Mouse (Mus musculus) heart, adult 18-20 months (tissue): ENCODE data around the gene Nalcn. TPM values are rescaled to one million over a fixed set of nuclear protein-coding genes. Genes with fewer than 3 reads are reported as not detected.
"Not testable (repeated sequence)": the region's sequence is repeated elsewhere in the genome, so short reads cannot be mapped to it uniquely, and the experiment has no call there.

ENCODE experiments used
- DNase-seq, 2 experiments: peaks; one replicate each; pipeline ENCODE4 v3.0.0; 2021 to 2022; ENCODE audit warnings: mixed read lengths in 1 of 2
- long read RNA-seq, 2 experiments: library from polyadenylated mRNA; stranded (forward); transcript quantifications; one replicate each; pipeline ENCODE4 v2.0.0; 2021
- total RNA-seq, 2 experiments: library from RNA; stranded (reverse); gene quantifications; 2 replicates each; pipeline ENCODE4 v1.2.3; 2021

Nalcn gene
- total RNA-seq, result under 1 TPM; 0.67 to 0.75 TPM
- long read RNA-seq, experiment 1, partial matches to known transcripts, result 1 of 2 reads
- long read RNA-seq, experiment 1, other reads (novel, unspliced or antisense), result 1 of 2 reads
- long read RNA-seq, experiment 2, result 0 reads

GRCm38 (mm10) chr14:123626501-123627179, at the start of gene Nalcn:
Gene Nalcn (minus strand): TSS chr14:123627144.
- peak; percentile 8 to 22 for DNase-seq

GRCm38 (mm10) chr14:123671076-123671475, 44.1 kb upstream of the Nalcn start:
- not testable (repeated sequence) for DNase-seq

GRCm38 (mm10) chr14:123664451-123664850, 37.5 kb upstream of the Nalcn start:
- DNase-seq, result no peak

GRCm38 (mm10) chr14:123663206-123663605, 36.3 kb upstream of the Nalcn start:
- no peak for DNase-seq

DNA sequence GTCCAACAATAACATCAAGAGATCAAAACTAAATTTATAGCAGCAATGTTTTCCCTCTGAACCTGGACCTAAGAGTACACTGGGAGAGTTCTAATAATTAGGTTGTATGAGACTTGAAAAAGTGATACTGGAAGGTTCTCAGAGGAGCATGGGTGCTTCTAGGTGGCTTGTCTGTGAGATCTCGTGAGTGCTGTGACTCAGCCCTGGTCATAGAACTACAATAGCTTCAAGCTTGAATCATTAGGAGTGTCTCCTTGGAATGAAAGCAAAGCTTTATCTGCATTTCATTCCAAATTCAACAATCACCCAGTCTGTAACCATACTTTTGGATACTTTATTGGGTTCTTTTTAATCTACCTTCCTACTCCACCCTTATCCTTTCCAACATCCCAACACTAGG, 35.4 kb upstream of the Nalcn start:
- peak; percentile 13 to 30 for DNase-seq

DNA sequence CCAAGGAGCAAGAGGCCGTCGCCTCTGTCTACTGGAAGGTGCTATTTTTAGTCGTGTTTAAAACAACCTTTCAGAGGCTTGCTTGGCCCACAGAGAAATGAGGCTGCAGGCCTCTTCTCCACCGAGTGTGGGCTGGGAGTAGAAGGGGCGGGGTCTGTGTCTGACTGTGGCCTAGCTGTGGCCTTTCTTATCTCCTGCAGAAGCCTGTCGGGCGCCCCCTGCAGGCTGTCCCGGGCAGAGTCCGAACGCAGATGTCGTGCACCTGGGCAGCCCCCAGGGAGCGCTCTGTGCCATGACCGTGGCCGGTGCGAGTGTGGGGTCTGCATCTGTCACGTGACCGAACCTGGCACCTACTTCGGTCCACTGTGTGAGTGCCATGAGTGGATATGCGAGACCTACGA, 34.1 kb upstream of the Nalcn start:
- DNase-seq, result peak; percentile 35 to 55

DNA sequence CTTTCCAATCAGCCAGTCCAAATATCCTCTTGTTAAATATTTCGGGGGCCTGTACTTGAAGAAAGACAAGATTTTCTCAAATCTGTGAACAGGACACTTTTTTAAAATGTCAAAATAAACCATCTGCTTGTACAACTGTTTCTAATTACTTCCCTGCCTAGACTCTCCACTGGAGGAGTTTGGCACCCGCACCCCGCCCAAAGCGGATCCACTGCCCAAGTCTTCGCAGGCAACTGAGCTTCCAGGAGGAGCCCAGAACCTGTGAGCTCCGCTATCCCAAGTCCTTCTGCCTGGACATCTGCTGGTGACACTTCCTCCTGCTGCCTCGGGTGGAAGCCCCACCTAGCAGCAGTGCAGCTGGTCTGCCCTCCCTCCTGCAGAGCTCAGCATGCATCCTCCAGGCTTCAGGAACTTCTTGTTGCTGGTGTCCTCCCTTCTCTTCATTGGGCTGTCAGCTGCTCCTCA, 33.0 kb upstream of the Nalcn start, which contains the start of gene Itgbl1:
Gene Itgbl1, plus strand, starts transcription at position 51 of the 465 bp plus-strand sequence.
- DNase-seq, result peak; percentile 46 to 49

GRCm38 (mm10) chr14:123627180-123627562, 227 bp upstream of the Nalcn start:
- DNase-seq, result no peak

- DNase-seq, result no peak
Measured at GRCm38 (mm10) chr14:123622969-123623368, 4.0 kb downstream of the Nalcn start.

DNA sequence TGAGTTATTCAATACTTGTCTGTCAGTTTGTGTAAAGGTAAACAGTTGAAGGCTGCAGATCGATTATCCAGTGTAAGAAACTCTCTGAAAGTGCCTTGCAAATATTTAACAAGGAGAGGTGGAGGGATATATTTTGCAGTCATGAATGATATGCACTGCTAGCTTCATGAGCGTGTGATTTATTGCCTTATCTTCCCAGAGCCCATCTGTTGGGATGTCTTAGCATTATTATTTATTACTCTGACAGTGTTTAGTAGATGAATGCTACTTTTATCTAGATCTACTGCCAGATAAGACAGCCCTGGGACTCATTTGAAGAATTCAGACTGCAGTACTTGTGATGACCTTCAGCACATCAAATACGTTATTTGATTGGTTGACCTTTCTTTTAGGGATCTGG, 31.7 kb downstream of the Nalcn start:
- DNase-seq, result no peak

DNA sequence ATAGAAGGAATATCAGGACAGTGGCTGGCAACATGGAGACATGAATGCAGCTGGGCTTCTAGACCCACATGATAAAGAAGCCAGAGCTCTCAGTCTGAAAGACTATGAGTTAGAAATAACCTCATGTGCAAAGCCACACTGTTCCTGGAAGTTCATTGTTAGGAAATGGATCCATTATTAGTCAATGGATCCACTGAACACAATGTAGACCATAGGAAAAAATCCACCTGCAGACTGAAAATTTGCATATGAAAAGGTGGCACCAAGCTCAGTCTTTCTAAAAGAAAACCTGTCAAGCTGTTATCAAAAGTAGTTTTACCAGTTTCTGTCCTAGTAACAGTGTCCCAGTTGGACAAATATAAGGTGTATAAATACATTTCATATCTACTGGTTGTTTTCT, 39.5 kb downstream of the Nalcn start:
- DNase-seq, result no peak

DNA sequence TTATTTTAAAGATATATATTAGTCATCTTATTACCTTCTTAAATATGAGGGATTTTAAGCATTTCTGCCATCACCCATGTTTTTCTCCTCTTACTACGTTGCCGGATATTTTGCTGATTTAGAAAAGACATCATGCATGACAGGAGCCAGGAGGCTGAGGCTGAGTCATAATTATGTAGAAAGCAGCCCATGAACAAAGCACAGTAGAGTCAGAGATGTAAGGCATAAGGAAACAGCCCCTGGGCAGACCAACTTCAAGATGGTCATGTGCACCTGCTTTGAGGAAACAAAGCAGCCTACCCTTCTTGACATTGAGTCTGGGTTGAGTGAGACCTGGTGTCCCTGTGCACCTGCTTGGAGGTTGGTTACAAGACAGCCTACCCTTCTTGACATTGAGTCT, 44.5 kb downstream of the Nalcn start:
- no peak for DNase-seq

- no peak for DNase-seq
Measured at GRCm38 (mm10) chr14:123575356-123575755, 51.6 kb downstream of the Nalcn start.

DNA sequence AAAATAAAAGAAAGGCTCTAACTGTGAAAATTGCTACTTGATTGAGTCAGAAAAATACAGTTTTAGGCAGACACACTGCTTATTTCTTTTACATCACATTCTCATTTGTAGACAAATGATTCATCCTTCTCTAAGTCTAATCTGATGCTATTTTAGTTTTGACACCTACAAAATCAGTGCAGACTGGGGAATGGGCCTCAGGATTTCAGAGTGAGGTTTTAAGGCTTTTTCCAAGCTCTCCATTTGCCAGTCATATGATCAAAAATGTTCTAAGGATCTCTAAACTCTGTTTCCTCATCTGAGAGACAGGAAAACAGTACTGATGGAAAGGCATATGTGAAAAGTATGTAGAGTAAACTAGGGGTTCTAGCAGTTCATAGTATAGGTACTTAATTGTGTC, 52.0 kb downstream of the Nalcn start:
- no peak for DNase-seq

DNA sequence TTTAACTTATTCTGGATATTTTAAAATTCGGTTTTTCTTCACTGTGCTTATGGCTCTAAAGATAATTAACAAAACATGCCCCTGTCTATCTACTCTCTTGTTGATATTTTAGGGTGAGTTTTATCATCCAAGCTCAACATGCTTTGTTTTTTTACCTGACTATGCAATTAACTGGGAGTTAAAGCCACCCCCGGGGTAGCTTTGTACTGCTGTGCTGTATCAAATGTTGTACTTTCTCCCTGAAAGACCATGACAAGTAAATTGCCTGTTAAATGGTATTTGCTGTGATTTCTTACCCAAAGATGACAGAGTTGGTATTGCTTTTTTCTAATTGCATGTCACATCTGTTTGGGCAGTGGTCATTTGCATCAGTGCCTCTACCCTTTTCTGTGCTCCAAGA, 60.3 kb downstream of the Nalcn start:
- no peak for DNase-seq

DNA sequence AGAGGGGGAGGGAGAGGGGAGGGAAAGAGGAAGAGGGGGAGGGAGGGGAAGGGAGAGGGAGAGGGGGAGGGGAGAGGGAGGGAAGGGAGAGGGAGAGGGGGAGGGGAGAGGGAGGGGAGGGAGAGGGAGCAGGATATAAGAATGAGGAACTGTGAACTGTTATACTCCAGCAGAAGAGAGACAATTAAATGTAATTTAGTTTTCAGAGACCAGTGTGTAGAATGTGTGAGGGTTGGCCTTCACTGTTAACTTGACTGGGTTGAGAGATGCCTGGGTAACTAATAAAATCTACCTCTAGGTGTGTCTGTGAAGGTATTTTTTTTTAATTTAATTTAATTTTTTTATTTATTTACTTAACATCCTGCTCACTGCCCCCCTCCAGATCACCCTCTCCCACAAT, 71.4 kb downstream of the Nalcn start:
- no peak for DNase-seq

GRCm38 (mm10) chr14:123554936-123555335, 72.0 kb downstream of the Nalcn start:
- no peak for DNase-seq

- no peak for DNase-seq
Measured at GRCm38 (mm10) chr14:123542362-123542761, 84.6 kb downstream of the Nalcn start.

GRCm38 (mm10) chr14:123535636-123536035, 91.3 kb downstream of the Nalcn start:
- no peak for DNase-seq

DNA sequence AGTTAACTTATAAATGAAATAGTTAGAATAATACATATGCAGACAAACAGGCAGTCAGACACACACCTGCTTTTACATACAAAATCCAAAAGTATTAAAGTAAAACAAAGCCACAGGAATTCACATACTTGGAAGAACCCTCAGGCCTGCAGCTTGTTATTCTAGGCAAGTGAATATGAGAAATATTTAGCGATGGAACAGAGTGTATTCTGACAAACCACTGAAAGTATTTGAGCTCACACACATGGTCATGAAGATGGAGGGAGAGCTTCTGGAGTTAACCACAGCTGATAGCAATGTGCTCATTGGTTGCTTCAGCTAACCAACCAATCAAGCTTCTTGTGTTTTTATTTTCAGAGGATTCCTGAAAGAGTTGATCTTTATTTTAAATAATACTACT, 93.9 kb downstream of the Nalcn start:
- DNase-seq, result peak in 1 of 2 experiments; percentile 30

GRCm38 (mm10) chr14:123531271-123531670, 95.7 kb downstream of the Nalcn start:
- peak; percentile 62 to 84 for DNase-seq

DNA sequence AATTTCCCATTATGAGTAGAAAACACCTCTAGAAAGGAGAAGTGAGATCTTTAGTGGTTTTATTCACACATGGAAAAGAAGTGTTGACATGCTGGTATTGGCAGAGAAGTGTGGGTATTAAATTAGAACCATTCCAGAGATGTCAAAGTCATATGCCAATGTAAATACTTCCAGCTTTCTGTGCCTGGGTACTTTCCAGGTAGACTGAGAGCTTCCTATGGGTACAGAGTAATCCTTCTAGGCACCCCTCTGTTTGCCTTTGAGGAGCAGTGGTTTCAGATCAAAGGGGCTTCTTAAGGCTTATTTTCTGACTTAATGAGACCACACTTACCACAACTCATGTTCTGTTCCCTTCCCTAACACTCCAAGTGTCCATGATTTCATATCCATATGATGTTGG, 97.8 kb downstream of the Nalcn start:
- no peak for DNase-seq

GRCm38 (mm10) chr14:123513376-123514141, 113.4 kb downstream of the Nalcn start:
- DNase-seq, result no peak
